Mouse (Mus musculus) spleen, postnatal 4 days (tissue): ENCODE results near the gene Zbtb24.

Source experiments
- DNase-seq, 2 experiments: peaks; one replicate each; pipeline ENCODE4 v3.0.0; 2022; ENCODE audit warnings: low spot score in 2 of 2

Zbtb24 gene

DNA sequence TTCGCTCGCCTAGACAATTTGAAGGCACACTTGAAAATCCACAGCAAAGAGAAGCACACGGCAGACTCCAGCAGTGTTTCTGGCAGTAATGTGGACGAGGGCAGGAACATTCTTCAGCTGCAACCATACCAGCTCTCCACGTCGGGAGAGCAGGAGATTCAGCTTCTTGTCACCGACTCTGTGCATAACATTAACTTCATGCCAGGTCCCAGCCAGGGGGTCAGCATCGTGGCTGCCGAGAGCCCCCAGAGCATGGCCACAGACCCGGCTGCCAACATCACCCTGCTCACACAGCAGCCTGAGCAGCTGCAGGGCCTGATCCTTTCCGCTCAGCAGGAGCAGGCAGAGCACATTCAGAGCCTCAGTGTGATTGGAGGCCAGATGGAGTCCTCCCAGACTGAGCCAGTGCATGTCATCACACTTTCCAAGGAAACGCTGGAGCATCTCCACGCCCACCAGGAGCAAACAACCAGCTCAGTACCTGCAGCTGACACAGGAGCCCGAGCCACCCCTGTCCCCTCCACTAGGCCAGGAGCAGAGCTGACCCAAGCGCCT lies 14.3 kb downstream of the Zbtb24 start:
- no peak for DNase-seq

DNA sequence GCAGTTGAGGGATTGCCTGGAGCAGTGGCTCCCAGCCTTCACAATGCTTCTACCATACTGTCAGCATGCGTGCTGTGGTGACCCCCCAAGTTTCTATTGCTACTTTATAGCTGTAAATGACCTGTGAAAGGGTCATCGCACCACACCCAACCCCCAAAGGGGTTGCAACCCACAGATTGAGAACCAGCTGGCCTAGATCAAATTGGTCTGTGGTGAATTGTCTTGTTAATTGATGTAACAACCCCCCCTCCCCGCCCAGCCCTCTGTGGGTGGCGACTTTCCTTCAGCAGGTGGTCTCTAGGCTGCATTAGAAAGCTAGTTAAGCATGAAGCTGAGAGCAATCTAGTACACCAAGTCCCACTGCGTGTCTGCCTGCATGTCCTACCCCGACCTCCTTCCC lies 17.1 kb downstream of the Zbtb24 start:
- no peak for DNase-seq

DNA sequence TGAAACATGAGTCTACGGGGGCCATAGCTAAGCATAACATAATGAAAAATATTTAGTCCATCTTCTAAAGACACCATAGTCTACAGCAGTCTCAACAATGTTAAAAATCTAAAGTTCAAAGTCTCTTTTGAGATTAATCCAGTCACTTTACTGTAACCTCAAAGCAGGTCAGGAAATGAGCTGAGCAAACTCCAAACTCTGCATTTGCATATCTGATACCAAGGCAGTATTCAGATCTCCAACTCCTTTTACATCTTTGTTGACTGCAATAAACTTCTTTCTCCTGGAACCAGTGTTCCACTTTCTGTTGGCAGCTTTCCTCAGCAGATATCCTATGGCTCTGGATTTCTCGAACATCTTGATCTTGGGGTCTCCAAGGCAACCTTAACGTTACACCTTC lies 20.5 kb downstream of the Zbtb24 start:
- no peak for DNase-seq

DNA sequence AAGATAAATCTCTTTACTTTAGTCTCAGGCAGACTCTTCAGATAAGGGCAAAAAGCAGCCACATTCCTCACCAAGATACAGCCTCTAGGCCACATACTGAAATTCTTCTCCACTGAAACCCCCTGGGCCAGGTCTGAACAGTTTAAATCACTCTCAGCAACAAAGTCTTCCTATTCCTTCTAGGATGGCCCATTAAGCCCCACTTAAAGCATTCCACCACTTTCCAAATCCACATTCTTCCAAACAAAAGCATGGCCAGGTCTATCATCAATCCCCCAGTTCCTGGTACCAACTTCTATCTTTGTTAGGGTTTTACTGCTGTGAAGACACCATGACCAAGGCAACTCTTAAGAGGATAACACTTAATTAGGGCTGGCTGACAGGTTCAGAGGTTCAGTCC lies 22.4 kb downstream of the Zbtb24 start:
- no peak for DNase-seq

DNA sequence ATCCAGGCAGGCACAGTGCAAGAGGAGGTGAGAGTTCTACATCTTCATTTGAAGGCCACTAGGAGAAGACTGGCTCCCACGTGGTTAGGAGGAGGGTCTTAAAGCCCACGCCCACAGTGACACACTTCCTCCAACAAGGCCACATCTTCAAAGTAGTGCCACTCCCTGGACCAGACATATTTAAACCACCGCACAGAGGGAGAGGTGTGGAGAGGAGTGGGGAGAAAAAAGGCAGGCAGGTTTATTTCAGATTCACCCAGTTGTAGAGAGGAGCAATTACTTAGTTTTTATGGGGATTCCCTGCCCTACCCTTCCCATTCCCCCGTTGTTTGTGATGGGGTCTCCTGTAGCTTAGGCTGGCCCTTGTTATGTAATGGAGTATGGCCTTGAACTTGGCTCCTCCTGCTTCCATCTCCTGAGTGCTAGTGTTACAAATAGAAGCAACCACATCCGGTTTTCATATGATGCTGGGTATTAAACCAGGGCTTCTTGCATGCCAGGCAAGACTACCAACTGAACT lies 22.8 kb downstream of the Zbtb24 start:
- DNase-seq: no peak

DNA sequence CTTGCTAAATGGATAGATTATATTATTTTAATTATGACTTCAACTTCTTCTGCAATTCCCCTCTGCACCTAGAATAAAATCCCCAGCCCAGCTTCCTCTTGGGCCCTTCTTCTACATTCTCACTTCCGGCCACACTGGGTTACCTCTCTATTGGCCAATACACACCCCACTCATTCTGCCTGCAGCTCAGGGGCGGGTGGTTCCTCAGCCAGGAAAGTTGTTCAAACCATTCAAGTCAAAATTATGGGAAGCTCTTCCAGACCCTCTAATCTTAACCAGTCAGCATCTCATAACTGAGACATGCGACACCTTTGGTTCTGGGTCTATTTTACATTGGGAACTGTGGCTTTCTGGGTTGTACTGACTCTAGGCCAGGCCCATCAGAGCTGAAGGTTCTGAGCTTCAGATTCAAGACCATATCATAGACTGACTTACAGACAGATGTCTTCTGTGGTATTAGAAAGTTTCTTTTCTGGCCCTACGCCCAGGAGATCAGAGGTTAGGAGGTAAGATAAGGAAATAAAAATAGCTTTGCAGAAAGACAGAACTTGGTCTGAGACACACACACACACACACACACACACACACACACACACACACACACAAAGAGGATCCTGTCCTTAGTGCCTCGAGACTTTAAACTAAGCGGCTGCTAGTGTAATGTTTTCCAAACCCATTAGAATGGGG lies 23.7 kb downstream of the Zbtb24 start:
- DNase-seq: peak in 1 of 2 experiments; percentile 37

DNA sequence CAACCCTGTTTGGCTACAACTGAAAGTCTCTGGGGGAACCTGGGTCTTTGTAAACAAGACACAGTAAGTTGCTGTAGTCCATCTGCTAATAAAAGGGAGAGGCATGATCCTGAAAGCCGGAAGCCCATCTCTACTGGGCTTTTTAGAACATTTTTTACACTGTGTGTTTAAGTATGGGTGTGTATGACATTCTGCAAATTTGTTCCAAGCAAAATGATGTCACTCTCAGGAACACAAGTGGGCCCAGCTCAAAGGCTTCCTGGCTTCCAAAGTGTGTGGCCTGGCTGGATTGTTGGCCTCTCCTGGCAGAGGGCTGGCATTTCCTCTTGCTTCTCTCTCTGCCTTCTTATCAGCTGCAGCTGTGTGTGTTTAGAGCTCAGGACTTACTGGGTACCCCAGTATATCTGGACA lies 24.8 kb downstream of the Zbtb24 start:
- no peak for DNase-seq

- DNase-seq: peak; percentile 68 to 83
These were observed 26.2 kb downstream of the Zbtb24 start, which contains the start of gene Mical1 for GRCm38 (mm10) chr10:41476171-41477017. Gene Mical1, plus strand, starts transcription at chr10:41476314.

DNA sequence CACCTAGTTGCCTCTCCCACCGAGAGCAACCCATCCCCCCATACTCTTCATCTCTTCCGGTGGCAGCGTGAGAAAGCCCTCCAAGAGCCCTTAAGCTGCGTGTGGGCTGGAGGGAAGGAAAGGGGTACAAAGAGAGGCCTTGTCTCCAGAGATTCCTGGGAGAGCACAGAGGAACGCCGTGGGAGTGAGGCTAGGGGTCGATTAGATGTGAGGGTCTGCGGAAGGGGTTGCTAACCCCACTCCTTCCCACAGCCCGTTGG lies 26.8 kb downstream of the Zbtb24 start:
- no peak for DNase-seq

GRCm38 (mm10) chr10:41477278-41478181 lies 27.3 kb downstream of the Zbtb24 start:
- DNase-seq: peak; percentile 29 to 69

DNA sequence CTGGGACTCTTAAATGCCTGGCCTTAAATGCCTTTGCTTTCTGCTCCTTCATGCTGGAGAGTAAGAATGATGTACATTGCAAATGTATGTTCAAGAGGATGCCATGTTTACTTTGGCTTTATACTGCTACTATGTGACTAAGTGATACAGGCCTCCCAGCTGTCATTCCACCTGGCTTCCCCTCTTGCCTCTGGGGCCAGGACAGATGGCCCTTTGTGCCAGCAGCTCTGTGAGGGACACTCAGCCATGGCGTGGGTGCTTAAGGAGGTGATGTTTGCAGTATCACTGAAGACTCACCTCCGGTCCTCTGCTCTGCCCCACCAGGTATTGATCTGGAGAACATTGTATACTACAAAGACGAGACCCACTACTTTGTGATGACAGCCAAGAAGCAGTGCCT lies 29.8 kb downstream of the Zbtb24 start:
- no peak for DNase-seq

- DNase-seq: no peak
These were observed 31.0 kb downstream of the Zbtb24 start for GRCm38 (mm10) chr10:41480938-41481880.

- no peak for DNase-seq
These were observed 32.3 kb downstream of the Zbtb24 start for GRCm38 (mm10) chr10:41482446-41482845.

GRCm38 (mm10) chr10:41485778-41486177 lies 35.6 kb downstream of the Zbtb24 start:
- no peak for DNase-seq

DNA sequence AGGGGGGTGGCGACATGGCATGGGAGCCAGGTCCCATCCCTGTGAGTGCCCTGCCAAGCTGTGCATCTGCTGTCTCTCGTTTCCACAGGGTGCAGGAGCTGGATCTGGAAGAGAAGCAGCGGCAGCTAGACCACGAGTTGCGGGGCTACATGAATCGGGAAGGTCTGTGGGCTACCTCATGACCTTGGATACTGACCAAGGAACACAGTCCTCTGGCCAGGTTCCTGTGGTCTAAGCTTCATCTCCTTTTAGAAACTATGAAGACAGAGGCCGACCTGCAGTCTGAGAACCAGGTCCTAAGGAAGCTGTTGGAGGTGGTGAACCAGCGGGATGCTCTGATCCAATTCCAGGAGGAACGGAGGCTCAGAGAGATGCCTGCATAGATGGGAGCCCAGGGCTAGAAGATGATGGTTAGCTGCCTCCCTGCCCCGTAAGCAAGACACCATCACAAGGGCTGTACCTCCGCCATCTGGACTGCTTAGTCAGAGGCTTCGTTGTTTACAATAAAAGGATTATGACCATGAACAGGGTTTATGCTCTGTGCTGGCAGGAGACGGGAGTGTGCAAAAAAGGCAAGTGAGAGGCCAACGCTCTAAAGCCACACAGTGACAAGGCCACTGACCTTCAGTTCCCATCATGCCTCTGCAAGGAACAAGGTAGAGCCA lies 36.5 kb downstream of the Zbtb24 start:
- no peak for DNase-seq

DNA sequence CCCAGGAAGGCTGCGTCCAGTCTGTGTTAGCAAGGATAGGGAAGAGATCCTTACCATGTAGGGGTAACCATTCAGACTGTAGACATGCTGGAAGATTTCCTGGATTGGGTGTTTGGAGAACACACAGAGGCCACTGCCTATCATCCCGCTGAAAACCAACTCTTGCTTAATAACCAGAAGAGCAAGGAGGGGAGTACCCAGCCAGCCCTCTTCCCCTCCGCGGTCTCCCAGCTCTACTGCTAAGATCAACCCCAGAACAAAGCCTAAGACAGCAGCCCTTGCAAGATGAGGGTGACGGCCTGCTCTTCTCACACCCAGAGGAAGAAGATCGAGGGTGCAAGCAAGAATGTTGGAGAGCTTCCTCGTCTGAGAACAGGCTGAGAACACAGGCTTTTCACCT lies 38.7 kb downstream of the Zbtb24 start:
- no peak for DNase-seq

DNA sequence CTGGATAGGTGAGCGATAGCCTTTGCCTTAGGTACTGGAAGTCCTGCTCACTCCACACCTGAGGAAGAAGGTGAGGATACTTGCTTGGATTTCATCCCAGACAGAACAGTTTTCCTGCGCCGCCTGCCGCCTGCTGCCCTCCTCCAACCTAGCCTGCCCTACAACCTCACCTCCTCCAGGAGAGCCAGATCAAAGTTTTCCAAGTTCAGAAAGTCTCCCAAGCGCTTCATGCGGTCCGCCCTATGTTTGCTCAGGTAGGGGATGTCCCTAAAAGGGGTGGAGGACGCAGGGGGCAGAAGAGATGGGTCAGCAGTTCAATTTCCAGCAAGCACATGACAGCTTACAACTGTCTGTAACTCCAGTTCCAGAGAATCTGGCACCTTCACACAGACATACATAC lies 39.1 kb downstream of the Zbtb24 start:
- DNase-seq: no peak

DNA sequence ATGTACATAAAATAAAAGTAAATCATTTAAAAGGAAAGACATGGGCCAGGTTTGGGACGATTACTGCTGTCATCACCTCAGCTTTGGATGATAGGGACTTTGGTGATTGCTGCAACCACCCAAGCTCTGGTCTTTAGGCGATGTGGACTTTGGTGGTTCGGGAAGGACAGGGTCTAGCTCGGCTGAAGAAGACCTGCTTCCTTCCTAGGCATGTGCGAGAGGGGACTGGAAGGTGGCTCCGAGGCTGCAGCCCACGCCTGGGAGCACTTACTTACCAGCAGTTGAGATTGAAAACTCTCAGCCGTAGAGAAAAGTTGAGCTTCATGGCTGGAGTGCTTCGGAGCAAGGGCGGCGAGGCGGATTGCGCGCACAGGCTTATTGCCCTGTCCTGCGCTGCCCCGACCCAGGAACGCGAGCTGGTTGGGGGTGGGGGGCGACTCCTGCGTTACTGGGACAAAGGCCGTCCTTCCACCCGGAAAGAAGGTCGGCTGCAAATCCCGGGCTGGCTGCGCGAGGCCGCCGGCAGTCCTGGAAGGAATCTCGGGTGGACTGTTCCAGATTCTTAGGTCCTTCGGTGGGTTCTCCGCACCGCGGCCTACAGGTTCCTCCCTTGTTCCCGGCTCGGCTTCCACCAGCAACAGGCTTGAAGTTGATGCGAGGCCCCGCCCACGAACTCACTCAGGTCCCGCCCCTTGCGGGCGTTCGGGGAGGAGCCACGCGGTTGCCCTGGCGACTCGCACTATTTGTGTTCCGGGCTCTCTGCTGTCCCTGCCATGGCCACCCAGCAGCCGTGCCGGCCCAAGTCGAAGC lies 39.7 kb downstream of the Zbtb24 start, which contains the start of the genes Smpd2 and Ppil6:
TSS of gene Smpd2 (minus strand) at position 662 of the 810 bp plus-strand sequence.
TSS of gene Ppil6 (plus strand) at position 732 of the 810 bp plus-strand sequence.
- peak; percentile 88 to 92 for DNase-seq

DNA sequence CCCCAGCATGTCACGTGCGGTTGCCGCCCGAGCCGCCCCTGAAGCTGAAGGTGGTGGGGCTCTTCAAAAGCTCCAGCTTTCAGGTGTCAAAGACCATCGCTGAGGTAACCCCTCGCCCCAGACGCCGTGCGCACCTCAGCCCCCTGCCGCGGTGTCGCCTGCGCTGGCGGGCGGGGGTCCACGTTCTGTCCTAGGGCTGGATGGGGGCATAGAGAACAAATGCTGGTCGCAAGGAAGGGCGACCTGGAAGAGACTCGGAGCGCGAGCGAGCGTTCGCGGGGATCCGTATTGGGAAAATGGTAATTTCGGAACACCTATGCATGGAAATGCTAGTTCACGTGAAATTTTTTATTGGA lies 40.3 kb downstream of the Zbtb24 start:
- DNase-seq: no peak
